Mouse (Mus musculus): Measurements from ENCODE around the gene Hoxd9. TPM values are rescaled to one million over a fixed set of nuclear protein-coding genes. Genes with fewer than 3 reads are reported as not detected.

Gene Hoxd9
- total and polyA plus RNA-seq, 3 experiments, result not detected

- Histone ChIP-seq H3K4me2 (ENCODE audit: insufficient read depth, low read depth, poor library complexity, severe bottlenecking) (no peak overlapping the region), H3K4me1 (ENCODE audit: control insufficient read depth in 1 of 2, insufficient read depth in 2 of 2) (no peaks in the 10 kb centered on the region), H3K4me3 (replicated peaks in 1 of 3; ENCODE audit: low read depth in 2 of 3, low read length in 2 of 3, poor library complexity in 1 of 3) (no peak overlapping the region), H3K9ac (ENCODE audit: insufficient read depth, low read depth) (no peak overlapping the region), H3K27me3 (replicated peaks) (no peaks in the 10 kb centered on the region), H3K36me3 (replicated peaks in 1 of 2; ENCODE audit: control insufficient read depth in 1 of 2, insufficient read depth in 1 of 2, low read length in 1 of 2) (no peaks in the 10 kb centered on the region), H3K79me2 (replicated peaks; ENCODE audit: control insufficient read depth, extremely low read depth, insufficient read depth, poor library complexity, severe bottlenecking) (no peaks in the 10 kb centered on the region), H3K9me3 (replicated peaks; ENCODE audit: low read length) (peaks cover 11% of the 10 kb centered on the region), H3K27ac (ENCODE audit: insufficient read depth, low read depth) (no peak overlapping the region)
- TF ChIP-seq MAX (IDR thresholded peaks at IDR 0.05; ENCODE audit: low read length) (no peak), BHLHE40 (IDR thresholded peaks at IDR 0.05; ENCODE audit: low read depth, low read length) (no peak), HCFC1 (IDR thresholded peaks at IDR 0.05; ENCODE audit: low read depth, low read length) (no peak), ELF1 (IDR thresholded peaks at IDR 0.05; ENCODE audit: low read depth, low read length) (no peak), CHD1 (IDR thresholded peaks at IDR 0.05; ENCODE audit: low read depth, low read length) (no peak), IRF4 (IDR thresholded peaks at IDR 0.05; ENCODE audit: low read depth, low read length) (no peak), ZKSCAN1 (IDR thresholded peaks at IDR 0.05; ENCODE audit: borderline replicate concordance, low read depth, low read length) (no peak), KAT2A (IDR thresholded peaks at IDR 0.05; ENCODE audit: insufficient replicate concordance, low read length) (no peak), GABPA (IDR thresholded peaks at IDR 0.05; ENCODE audit: insufficient replicate concordance, low read depth, low read length) (no peak), E2F4 (IDR thresholded peaks at IDR 0.05; ENCODE audit: insufficient replicate concordance, low read depth, low read length) (no peak), NRF1 (IDR thresholded peaks at IDR 0.05; ENCODE audit: low read depth, low read length) (no peak), MEF2A (IDR thresholded peaks at IDR 0.05; ENCODE audit: borderline replicate concordance, low read depth, low read length) (no peak), SIN3A (IDR thresholded peaks at IDR 0.05; ENCODE audit: low read length) (no peak)
- dilution Hi-C loops (cut with MboI; ENCODE audit: extremely low pct_ligation_motif_present, extremely low pct_unique_long_range_greater_than_20kb, low sequenced_read_pairs) (no loop called here), in situ Hi-C loops (cut with MboI; ENCODE audit: low pct_ligation_motif_present, low pct_unique_long_range_greater_than_20kb, low sequenced_read_pairs) (loop anchor here (25.0 kb wide), 1 partner anchor 887 kb away; no protein-coding TSS in a partner anchor)
- DNase-seq (ENCODE audit: extremely low read depth), result no peak
Measured at GRCm38 (mm10) chr2:74700546-74701112, 3.1 kb downstream of the Hoxd9 start.

- peak; percentile 55 for DNase-seq (ENCODE audit: extremely low read depth)
- peaks cover 11% of the 10 kb centered on the region for H3K9me3 ChIP-seq (replicated peaks; ENCODE audit: low read length)
- TF ChIP-seq ZC3H11A (IDR thresholded peaks at IDR 0.05; ENCODE audit: low read depth, low read length) (peak; percentile 74), RAD21 (IDR thresholded peaks at IDR 0.05; ENCODE audit: low read depth, low read length) (peak; percentile 97), CHD1 (IDR thresholded peaks at IDR 0.05; ENCODE audit: low read depth, low read length) (no peak), CTCF (conservative IDR thresholded peaks at IDR 0.05 in 1 of 2, IDR thresholded peaks at IDR 0.05 in 1 of 2; ENCODE audit: low read depth in 2 of 2, low read length in 2 of 2) (peak; percentile 89 to 93), MAFK (IDR thresholded peaks at IDR 0.05; ENCODE audit: insufficient replicate concordance, low read length) (0 out of 2 replicates have a peak, but pooled peaks have one; percentile 26), KAT2A (IDR thresholded peaks at IDR 0.05; ENCODE audit: insufficient replicate concordance, low read length) (no peak), SMC3 (IDR thresholded peaks at IDR 0.05; ENCODE audit: low read depth, low read length) (peak; percentile 80)
- H3K79me2 ChIP-seq (replicated peaks; ENCODE audit: control insufficient read depth, extremely low read depth, insufficient read depth, poor library complexity, severe bottlenecking), result no peaks in the 10 kb centered on the region
- no peak overlapping the region for H3K4me3 ChIP-seq (replicated peaks in 1 of 3; ENCODE audit: low read depth in 2 of 3, low read length in 2 of 3, poor library complexity in 1 of 3)
- peaks cover 6% of the 10 kb centered on the region for H3K27me3 ChIP-seq (replicated peaks)
- in situ Hi-C loops (cut with MboI; ENCODE audit: low pct_ligation_motif_present, low pct_unique_long_range_greater_than_20kb, low sequenced_read_pairs) (loop anchor here (25.0 kb wide), 1 partner anchor 885 kb away; no protein-coding TSS in a partner anchor), dilution Hi-C loops (cut with MboI; ENCODE audit: extremely low pct_ligation_motif_present, extremely low pct_unique_long_range_greater_than_20kb, low sequenced_read_pairs) (no loop called here)
- H3K36me3 ChIP-seq (replicated peaks in 1 of 2; ENCODE audit: control insufficient read depth in 1 of 2, insufficient read depth in 1 of 2, low read length in 1 of 2), result no peaks in the 10 kb centered on the region
- peak overlapping the region; percentile 72 for H3K4me2 ChIP-seq (ENCODE audit: insufficient read depth, low read depth, poor library complexity, severe bottlenecking)
- no peak overlapping the region for H3K9ac ChIP-seq (ENCODE audit: insufficient read depth, low read depth)
- no peak overlapping the region for H3K27ac ChIP-seq (ENCODE audit: insufficient read depth, low read depth)
- H3K4me1 ChIP-seq (ENCODE audit: control insufficient read depth in 1 of 2, insufficient read depth in 2 of 2), result no peaks in the 10 kb centered on the region
Measured at GRCm38 (mm10) chr2:74701949-74702819, 4.7 kb downstream of the Hoxd9 start.

Data from CH12.LX (cell line).